Mouse (Mus musculus): ENCODE data around the gene Cnot1.
"Not testable (repeated sequence)": the region's sequence is repeated elsewhere in the genome, so short reads cannot be mapped to it uniquely, and the experiment has no call there.

Cnot1 gene

GRCm38 (mm10) chr8:95807331-95807843 is at the start of gene Cnot1:
Gene Cnot1 (minus strand): TSS chr8:95807464.
- peak; percentile 97 to 99 for DNase-seq (ENCODE audit: low spot score in 2 of 2)

GRCm38 (mm10) chr8:95854174-95854573 is 46.9 kb upstream of the Cnot1 start:
- no peak for DNase-seq (ENCODE audit: low spot score in 2 of 2)

GRCm38 (mm10) chr8:95853102-95853843 is 46.0 kb upstream of the Cnot1 start, which contains the start of gene Slc38a7:
Gene Slc38a7 (minus strand): TSS chr8:95853539.
- peak; percentile 88 to 92 for DNase-seq (ENCODE audit: low spot score in 2 of 2)

- peak; percentile 58 to 63 for DNase-seq (ENCODE audit: low spot score in 2 of 2)
Observed at GRCm38 (mm10) chr8:95852290-95852689, 45.0 kb upstream of the Cnot1 start.

- DNase-seq (ENCODE audit: low spot score in 2 of 2) = no peak
Observed at GRCm38 (mm10) chr8:95850326-95850725, 43.1 kb upstream of the Cnot1 start.

- DNase-seq (ENCODE audit: low spot score in 2 of 2) = no peak
Observed at GRCm38 (mm10) chr8:95848734-95849464, 41.6 kb upstream of the Cnot1 start.

GRCm38 (mm10) chr8:95848061-95848551 is 40.8 kb upstream of the Cnot1 start:
- no peak for DNase-seq (ENCODE audit: low spot score in 2 of 2)

- DNase-seq (ENCODE audit: low spot score in 2 of 2) = no peak
Observed at GRCm38 (mm10) chr8:95845026-95845425, 37.8 kb upstream of the Cnot1 start.

- DNase-seq (ENCODE audit: low spot score in 2 of 2) = no peak
Observed at GRCm38 (mm10) chr8:95843968-95844367, 36.7 kb upstream of the Cnot1 start.

- DNase-seq (ENCODE audit: low spot score in 2 of 2) = no peak
Observed at GRCm38 (mm10) chr8:95841436-95841835, 34.2 kb upstream of the Cnot1 start.

GRCm38 (mm10) chr8:95839289-95839688 is 32.0 kb upstream of the Cnot1 start:
- DNase-seq (ENCODE audit: low spot score in 2 of 2) = no peak

- no peak for DNase-seq (ENCODE audit: low spot score in 2 of 2)
Observed at GRCm38 (mm10) chr8:95837266-95837665, 30.0 kb upstream of the Cnot1 start.

- DNase-seq (ENCODE audit: low spot score in 2 of 2) = no peak
Observed at GRCm38 (mm10) chr8:95835891-95836290, 28.6 kb upstream of the Cnot1 start.

- no peak for DNase-seq (ENCODE audit: low spot score in 2 of 2)
Observed at GRCm38 (mm10) chr8:95833435-95833984, 26.2 kb upstream of the Cnot1 start.

GRCm38 (mm10) chr8:95832603-95833434 is 25.6 kb upstream of the Cnot1 start:
- peak; percentile 47 to 84 for DNase-seq (ENCODE audit: low spot score in 2 of 2)

GRCm38 (mm10) chr8:95830144-95830543 is 22.9 kb upstream of the Cnot1 start:
- DNase-seq (ENCODE audit: low spot score in 2 of 2) = no peak

- not testable (repeated sequence) for DNase-seq (ENCODE audit: low spot score in 2 of 2)
Observed at GRCm38 (mm10) chr8:95825162-95825561, 17.9 kb upstream of the Cnot1 start, which contains the start of gene Sap18b. Gene Sap18b (plus strand): TSS chr8:95825346.

GRCm38 (mm10) chr8:95822699-95823098 is 15.4 kb upstream of the Cnot1 start:
- peak in 1 of 2 experiments; percentile 29 for DNase-seq (ENCODE audit: low spot score in 2 of 2)

GRCm38 (mm10) chr8:95822096-95822495 is 14.8 kb upstream of the Cnot1 start:
- DNase-seq (ENCODE audit: low spot score in 2 of 2) = no peak

- DNase-seq (ENCODE audit: low spot score in 2 of 2) = no peak
Observed at GRCm38 (mm10) chr8:95821266-95821665, 14.0 kb upstream of the Cnot1 start.

- DNase-seq (ENCODE audit: low spot score in 2 of 2) = peak; percentile 47 to 52
Observed at GRCm38 (mm10) chr8:95818211-95818610, 10.9 kb upstream of the Cnot1 start.

All from heart, adult 9 months (tissue).